Mouse (Mus musculus): ENCODE results near the gene Fut2. TPM values are rescaled to one million over a fixed set of nuclear protein-coding genes. Genes with fewer than 3 reads are reported as not detected.

The Fut2 gene
- polyA plus RNA-seq, 1 experiment: 0.01 TPM

- Histone ChIP-seq H3K79me2 (ENCODE audit: control insufficient read depth, insufficient read depth) (no peaks in the 10 kb centered on the region), H3K36me3 (ENCODE audit: control insufficient read depth, insufficient read depth) (no peaks in the 10 kb centered on the region), H3K4me3 (ENCODE audit: insufficient read depth, poor library complexity, severe bottlenecking) (peak within 1 kb of the TSS; percentile 37), H3K79me3 (ENCODE audit: low read depth) (no peaks in the 10 kb centered on the region), H3ac (ENCODE audit: control insufficient read depth, insufficient read length, low read depth) (peak within 1 kb of the TSS; percentile 40), H3K27me3 (ENCODE audit: control insufficient read depth, insufficient read depth, insufficient read length) (peaks cover 8% of the 10 kb centered on the region)
- TF ChIP-seq MYOD1 (IDR thresholded peaks at IDR 0.05; ENCODE audit: control insufficient read depth, insufficient read length, low read depth) (no peak), USF1 (IDR thresholded peaks at IDR 0.05; ENCODE audit: low read depth) (peak; percentile 73), MAX (IDR thresholded peaks at IDR 0.05) (peak; percentile 63), CEBPB (IDR thresholded peaks at IDR 0.05; ENCODE audit: low read depth) (peak; percentile 28)
Observed at GRCm38 (mm10) chr7:45704730-45705442, 38.7 kb upstream of the Fut2 start, which contains the start of gene Dbp. TSS of gene Dbp (plus strand) at chr7:45705088.

GRCm38 (mm10) chr7:45704046-45704559 is 37.9 kb upstream of the Fut2 start:
- TF ChIP-seq MYOD1 (IDR thresholded peaks at IDR 0.05; ENCODE audit: control insufficient read depth, insufficient read length, low read depth): no peak
- TF ChIP-seq FOSL1 (IDR thresholded peaks at IDR 0.05; ENCODE audit: insufficient read depth, low read length, poor library complexity, severe bottlenecking): no peak
- no peak for TF ChIP-seq MYOG (IDR thresholded peaks at IDR 0.05; ENCODE audit: control insufficient read depth, extremely low read depth, insufficient read length)
- TF ChIP-seq CTCF (IDR thresholded peaks at IDR 0.05; ENCODE audit: control insufficient read depth, insufficient read depth, insufficient read length): no peak
- TF ChIP-seq MAX (IDR thresholded peaks at IDR 0.05): no peak
- TF ChIP-seq CEBPB (IDR thresholded peaks at IDR 0.05; ENCODE audit: low read depth): no peak
- no peak for TF ChIP-seq USF1 (IDR thresholded peaks at IDR 0.05; ENCODE audit: low read depth)
- H3ac ChIP-seq (ENCODE audit: control insufficient read depth, insufficient read length, low read depth): peak overlapping the region; percentile 35

GRCm38 (mm10) chr7:45703521-45704033 is 37.4 kb upstream of the Fut2 start:
- H3K79me2 ChIP-seq (ENCODE audit: control insufficient read depth, insufficient read depth): no peaks in the 10 kb centered on the region
- no peaks in the 10 kb centered on the region for H3K36me3 ChIP-seq (ENCODE audit: control insufficient read depth, insufficient read depth)
- no peaks in the 10 kb centered on the region for H3K79me3 ChIP-seq (ENCODE audit: low read depth)
- TF ChIP-seq CTCF (IDR thresholded peaks at IDR 0.05; ENCODE audit: control insufficient read depth, insufficient read depth, insufficient read length) (no peak), CEBPB (IDR thresholded peaks at IDR 0.05; ENCODE audit: low read depth) (no peak), MAX (IDR thresholded peaks at IDR 0.05) (no peak), MYOG (IDR thresholded peaks at IDR 0.05; ENCODE audit: control insufficient read depth, extremely low read depth, insufficient read length) (no peak), USF1 (IDR thresholded peaks at IDR 0.05; ENCODE audit: low read depth) (no peak), MYOD1 (IDR thresholded peaks at IDR 0.05; ENCODE audit: control insufficient read depth, insufficient read length, low read depth) (no peak), FOSL1 (IDR thresholded peaks at IDR 0.05; ENCODE audit: insufficient read depth, low read length, poor library complexity, severe bottlenecking) (no peak)
- peaks cover 15% of the 10 kb centered on the region for H3K27me3 ChIP-seq (ENCODE audit: control insufficient read depth, insufficient read depth, insufficient read length)
- no peak overlapping the region for H3ac ChIP-seq (ENCODE audit: control insufficient read depth, insufficient read length, low read depth)
- H3K4me3 ChIP-seq (ENCODE audit: insufficient read depth, poor library complexity, severe bottlenecking): no peak overlapping the region

More at GRCm38 (mm10) chr7:45704046-45704559, 37.9 kb upstream of the Fut2 start:
- H3K79me3 ChIP-seq (ENCODE audit: low read depth): no peaks in the 10 kb centered on the region
- H3K27me3 ChIP-seq (ENCODE audit: control insufficient read depth, insufficient read depth, insufficient read length): peaks cover 15% of the 10 kb centered on the region
- no peaks in the 10 kb centered on the region for H3K79me2 ChIP-seq (ENCODE audit: control insufficient read depth, insufficient read depth)
- H3K36me3 ChIP-seq (ENCODE audit: control insufficient read depth, insufficient read depth): no peaks in the 10 kb centered on the region
- no peak overlapping the region for H3K4me3 ChIP-seq (ENCODE audit: insufficient read depth, poor library complexity, severe bottlenecking)

- Histone ChIP-seq H3K27me3 (ENCODE audit: control insufficient read depth, insufficient read depth, insufficient read length) (peaks cover 15% of the 10 kb centered on the region), H3K4me3 (ENCODE audit: insufficient read depth, poor library complexity, severe bottlenecking) (no peak overlapping the region), H3ac (ENCODE audit: control insufficient read depth, insufficient read length, low read depth) (no peak overlapping the region), H3K79me3 (ENCODE audit: low read depth) (no peaks in the 10 kb centered on the region), H3K79me2 (ENCODE audit: control insufficient read depth, insufficient read depth) (no peaks in the 10 kb centered on the region), H3K36me3 (ENCODE audit: control insufficient read depth, insufficient read depth) (no peaks in the 10 kb centered on the region)
- TF ChIP-seq USF1 (IDR thresholded peaks at IDR 0.05; ENCODE audit: low read depth): no peak
- TF ChIP-seq MAX (IDR thresholded peaks at IDR 0.05): no peak
- TF ChIP-seq CTCF (IDR thresholded peaks at IDR 0.05; ENCODE audit: control insufficient read depth, insufficient read depth, insufficient read length): no peak
- TF ChIP-seq CEBPB (IDR thresholded peaks at IDR 0.05; ENCODE audit: low read depth): no peak
- TF ChIP-seq FOSL1 (IDR thresholded peaks at IDR 0.05; ENCODE audit: insufficient read depth, low read length, poor library complexity, severe bottlenecking): no peak
- no peak for TF ChIP-seq MYOG (IDR thresholded peaks at IDR 0.05; ENCODE audit: control insufficient read depth, extremely low read depth, insufficient read length)
- TF ChIP-seq MYOD1 (IDR thresholded peaks at IDR 0.05; ENCODE audit: control insufficient read depth, insufficient read length, low read depth): no peak
Observed at GRCm38 (mm10) chr7:45702809-45703520, 36.8 kb upstream of the Fut2 start.

GRCm38 (mm10) chr7:45702316-45702715 is 36.1 kb upstream of the Fut2 start:
- TF ChIP-seq CEBPB (IDR thresholded peaks at IDR 0.05; ENCODE audit: low read depth): no peak
- no peak for TF ChIP-seq CTCF (IDR thresholded peaks at IDR 0.05; ENCODE audit: control insufficient read depth, insufficient read depth, insufficient read length)
- TF ChIP-seq MYOD1 (IDR thresholded peaks at IDR 0.05; ENCODE audit: control insufficient read depth, insufficient read length, low read depth): no peak
- TF ChIP-seq MAX (IDR thresholded peaks at IDR 0.05): no peak
- no peak for TF ChIP-seq MYOG (IDR thresholded peaks at IDR 0.05; ENCODE audit: control insufficient read depth, extremely low read depth, insufficient read length)
- TF ChIP-seq USF1 (IDR thresholded peaks at IDR 0.05; ENCODE audit: low read depth): no peak
- no peak for TF ChIP-seq FOSL1 (IDR thresholded peaks at IDR 0.05; ENCODE audit: insufficient read depth, low read length, poor library complexity, severe bottlenecking)
- H3K36me3 ChIP-seq (ENCODE audit: control insufficient read depth, insufficient read depth): no peaks in the 10 kb centered on the region

More at GRCm38 (mm10) chr7:45702316-45702715, 36.1 kb upstream of the Fut2 start:
- no peaks in the 10 kb centered on the region for H3K79me3 ChIP-seq (ENCODE audit: low read depth)
- peaks cover 15% of the 10 kb centered on the region for H3K27me3 ChIP-seq (ENCODE audit: control insufficient read depth, insufficient read depth, insufficient read length)
- H3K79me2 ChIP-seq (ENCODE audit: control insufficient read depth, insufficient read depth): no peaks in the 10 kb centered on the region
- no peak overlapping the region for H3K4me3 ChIP-seq (ENCODE audit: insufficient read depth, poor library complexity, severe bottlenecking)
- no peak overlapping the region for H3ac ChIP-seq (ENCODE audit: control insufficient read depth, insufficient read length, low read depth)

Measured in C2C12 (cell line).